Mouse (Mus musculus) midbrain, postnatal 0 days (tissue): ENCODE measurements around the gene Mindy1. TPM values are rescaled to one million over a fixed set of nuclear protein-coding genes. Genes with fewer than 3 reads are reported as not detected.

ENCODE experiments used
- ATAC-seq: fragments of 200-750 bp; cut with Nextera tagmentation; 2 replicates; pipeline ENCODE4 v1.8.0; 2017; ENCODE audit warnings: moderate number of reproducible peaks, mild to moderate bottlenecking, moderate TSS enrichment, moderate library complexity; ENCODE audit not compliant: low FRiP score
- DNase-seq: peaks from one replicate; pipeline ENCODE4 v3.0.0-alpha.2; 2015; ENCODE audit warnings: low spot score
- H3K27ac ChIP-seq: fragments of 300-500 bp; sonication (generic); 2 replicates; pipeline ENCODE4 v1.5.1; 2014; ENCODE audit warnings: low read depth, mild to moderate bottlenecking, low read length, mixed read lengths
- H3K27me3 ChIP-seq: fragments of 300-500 bp; sonication (generic); 2 replicates; pipeline ENCODE4 v1.6.1; 2014; ENCODE audit warnings: low read length, control low read depth, mixed read lengths; ENCODE audit not compliant: insufficient read depth
- H3K36me3 ChIP-seq: fragments of 300-500 bp; sonication (generic); 2 replicates; pipeline ENCODE4 v1.6.1; 2014; ENCODE audit warnings: low read length, control low read depth, mixed read lengths; ENCODE audit not compliant: insufficient read depth
- H3K4me1 ChIP-seq: fragments of 300-500 bp; sonication (generic); 2 replicates; pipeline ENCODE4 v1.6.1; 2014; ENCODE audit warnings: mild to moderate bottlenecking, control low read depth, antibody characterized with exemption, low read length, mixed read lengths; ENCODE audit not compliant: insufficient read depth
- H3K4me2 ChIP-seq: fragments of 300-500 bp; sonication (generic); 2 replicates; pipeline ENCODE4 v1.6.1; 2014; ENCODE audit warnings: low read depth, mild to moderate bottlenecking, low read length, mixed read lengths; ENCODE audit not compliant: poor library complexity, severe bottlenecking
- H3K4me3 ChIP-seq: fragments of 300-500 bp; sonication (generic); 2 replicates; pipeline ENCODE4 v1.5.1; 2014; ENCODE audit warnings: low read depth, mild to moderate bottlenecking, low read length, moderate library complexity
- H3K9ac ChIP-seq: fragments of 300-500 bp; sonication (generic); replicated peaks from 2 replicates; pipeline ENCODE4 v1.6.1; 2014; ENCODE audit warnings: mild to moderate bottlenecking, low read length, moderate library complexity, mixed read lengths; ENCODE audit not compliant: poor library complexity, severe bottlenecking
- H3K9me3 ChIP-seq: fragments of 300-500 bp; sonication (generic); 2 replicates; pipeline ENCODE4 v1.6.1; 2016; ENCODE audit warnings: low read length, control low read depth
- CTCF ChIP-seq: IDR thresholded peaks from 2 replicates; pipeline ENCODE4 v1.5.1; 2016; ENCODE audit warnings: antibody characterized with exemption, mild to moderate bottlenecking
- WGBS: fragments of 180-500 bp; shearing (Covaris S2); extraction: QIAGEN DNeasy Blood & Tissue Kit; methylation state at CpG from one replicate; pipeline ENCODE4 v1.1.7; 2014; 5-methylcytosine and 5-hydroxymethylcytosine counted together
- polyA plus RNA-seq: library from polyadenylated mRNA; unstranded; fragments of >200 nt; fragmentation: Nextera tagmentation; extraction: Ambion mirVana; gene quantifications from 2 replicates; pipeline ENCODE4 v1.2.1, GENCODE M21; 2015
- total RNA-seq: library from RNA; depleted of rRNA; stranded (reverse); fragments of >200 nt; gene quantifications from 2 replicates; pipeline ENCODE4 v1.2.3, GENCODE M21; 2014

The Mindy1 gene
- total and polyA plus RNA-seq, 2 experiments from 2014 or later = 34.8 to 37.1 TPM

- WGBS = 94% methylated on average over 7 of the region's 7 CpGs
- ATAC-seq (no peak), DNase-seq (no peak)
- TF ChIP-seq CTCF = no peak
- H3K4me3 ChIP-seq = no peak overlapping the region
- no peaks in the 10 kb centered on the region for H3K27me3 ChIP-seq
- H3K27ac ChIP-seq = no peak overlapping the region
- no peak overlapping the region for H3K9ac ChIP-seq
- no peaks in the 10 kb centered on the region for H3K4me1 ChIP-seq
- no peaks in the 10 kb centered on the region for H3K9me3 ChIP-seq
- H3K4me2 ChIP-seq = no peak overlapping the region
- peaks cover 13% of the 10 kb centered on the region for H3K36me3 ChIP-seq
Measured at GRCm38 (mm10) chr3:95298018-95298417, 16.9 kb downstream of the Mindy1 start.

DNA sequence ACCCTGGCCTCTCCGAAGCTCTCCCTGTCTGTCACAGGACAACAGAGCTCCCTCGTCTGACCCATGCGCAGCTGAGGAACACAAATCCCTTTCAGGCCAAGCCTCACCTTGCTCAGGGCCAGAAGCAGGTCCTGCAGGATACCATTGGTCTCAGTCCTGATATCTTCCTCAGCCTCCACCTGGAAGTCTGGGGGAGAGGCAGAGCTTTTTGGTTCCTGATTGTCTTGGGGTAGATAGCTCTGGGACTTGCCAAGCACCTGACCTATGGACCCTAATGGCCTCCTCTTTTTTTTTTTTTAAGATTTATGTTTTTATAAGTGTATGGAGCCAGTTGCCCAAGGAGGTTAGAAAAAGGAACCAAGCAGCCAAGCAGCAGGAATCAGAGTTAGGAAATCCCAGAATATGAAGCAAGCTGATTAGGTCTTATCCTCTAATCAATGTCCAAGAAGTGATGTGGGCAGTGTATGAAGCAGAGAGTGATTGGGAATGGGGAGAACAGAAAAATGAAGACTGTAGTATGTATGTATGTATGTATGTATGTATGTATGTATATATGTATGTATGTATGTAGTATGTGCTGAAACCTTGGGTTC is 20.2 kb downstream of the Mindy1 start:
- no peak overlapping the region for H3K4me2 ChIP-seq
- H3K27ac ChIP-seq = no peak overlapping the region
- TF ChIP-seq CTCF = no peak
- no peak overlapping the region for H3K9ac ChIP-seq
- DNase-seq (no peak), ATAC-seq (no peak)
- H3K4me3 ChIP-seq = no peak overlapping the region
- no peaks in the 10 kb centered on the region for H3K36me3 ChIP-seq
- H3K9me3 ChIP-seq = no peaks in the 10 kb centered on the region
- H3K4me1 ChIP-seq = no peaks in the 10 kb centered on the region
- H3K27me3 ChIP-seq = no peaks in the 10 kb centered on the region
- WGBS = 87% methylated on average over 3 of the region's 3 CpGs

DNA sequence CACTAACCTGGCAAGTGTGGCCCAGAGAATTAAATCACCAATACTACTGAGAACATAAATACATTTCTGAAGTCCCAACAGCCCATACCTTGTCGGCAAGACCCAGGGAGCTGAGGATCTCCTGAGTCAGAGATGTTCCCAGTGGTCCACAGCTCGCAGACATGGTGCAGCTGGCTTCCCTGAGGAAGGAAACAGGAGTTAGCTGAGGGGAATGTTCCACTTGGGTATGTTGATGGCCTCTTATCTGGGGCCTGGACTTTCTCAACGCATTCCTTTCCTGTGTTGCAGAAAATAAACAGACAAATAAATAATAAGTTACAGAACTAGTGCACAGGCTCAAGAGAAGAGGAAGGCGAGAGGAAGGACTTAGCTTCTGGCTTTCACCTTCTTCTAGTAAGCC is 25.1 kb downstream of the Mindy1 start:
- Histone ChIP-seq H3K9me3 (no peaks in the 10 kb centered on the region), H3K4me1 (no peaks in the 10 kb centered on the region), H3K4me3 (no peak overlapping the region), H3K4me2 (no peak overlapping the region), H3K27me3 (no peaks in the 10 kb centered on the region), H3K9ac (no peak overlapping the region), H3K36me3 (no peaks in the 10 kb centered on the region), H3K27ac (no peak overlapping the region)
- DNase-seq = no peak
- no peak for ATAC-seq
- WGBS = 84% methylated on average over 4 of the region's 4 CpGs
- no peak for TF ChIP-seq CTCF

GRCm38 (mm10) chr3:95307100-95307499 is 26.0 kb downstream of the Mindy1 start, which contains the start of gene Anxa9:
TSS of gene Anxa9 (minus strand) at chr3:95307176.
- Histone ChIP-seq H3K9me3 (no peaks in the 10 kb centered on the region), H3K27me3 (no peaks in the 10 kb centered on the region), H3K36me3 (no peaks in the 10 kb centered on the region), H3K9ac (no peak within 1 kb of the TSS), H3K4me1 (no peaks in the 10 kb centered on the region), H3K27ac (no peak within 1 kb of the TSS), H3K4me3 (no peak within 1 kb of the TSS), H3K4me2 (no peak within 1 kb of the TSS)
- WGBS = 73% methylated on average over 7 of the region's 7 CpGs
- no peak for TF ChIP-seq CTCF
- no peak for ATAC-seq
- no peak for DNase-seq

DNA sequence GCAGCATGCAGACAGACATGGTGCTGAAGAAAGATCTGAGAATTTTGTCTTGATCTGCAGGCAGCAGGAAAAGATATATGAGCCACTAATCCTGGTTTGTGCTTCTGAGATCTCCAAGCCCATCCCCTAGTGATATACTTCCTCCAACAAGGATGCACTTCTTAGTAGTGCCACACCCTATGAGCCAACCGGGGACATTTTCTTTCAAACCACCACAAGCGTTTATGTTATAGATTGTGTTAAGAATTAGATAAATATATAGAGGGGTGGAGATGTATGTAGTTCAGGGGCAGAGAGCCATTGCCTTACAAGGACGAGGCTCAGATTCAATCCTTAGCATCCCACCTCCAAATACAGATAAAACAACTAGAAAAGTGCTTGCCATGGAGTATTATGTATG is 29.4 kb downstream of the Mindy1 start:
- H3K36me3 ChIP-seq = no peaks in the 10 kb centered on the region
- no peak overlapping the region for H3K4me3 ChIP-seq
- H3K4me2 ChIP-seq = no peak overlapping the region
- H3K4me1 ChIP-seq = no peaks in the 10 kb centered on the region
- H3K27me3 ChIP-seq = no peaks in the 10 kb centered on the region
- H3K27ac ChIP-seq = no peak overlapping the region
- no peak for DNase-seq
- H3K9ac ChIP-seq = no peak overlapping the region
- TF ChIP-seq CTCF = no peak
- no peak for ATAC-seq
- no peaks in the 10 kb centered on the region for H3K9me3 ChIP-seq
- 77% methylated on average over 3 of the region's 3 CpGs for WGBS

DNA sequence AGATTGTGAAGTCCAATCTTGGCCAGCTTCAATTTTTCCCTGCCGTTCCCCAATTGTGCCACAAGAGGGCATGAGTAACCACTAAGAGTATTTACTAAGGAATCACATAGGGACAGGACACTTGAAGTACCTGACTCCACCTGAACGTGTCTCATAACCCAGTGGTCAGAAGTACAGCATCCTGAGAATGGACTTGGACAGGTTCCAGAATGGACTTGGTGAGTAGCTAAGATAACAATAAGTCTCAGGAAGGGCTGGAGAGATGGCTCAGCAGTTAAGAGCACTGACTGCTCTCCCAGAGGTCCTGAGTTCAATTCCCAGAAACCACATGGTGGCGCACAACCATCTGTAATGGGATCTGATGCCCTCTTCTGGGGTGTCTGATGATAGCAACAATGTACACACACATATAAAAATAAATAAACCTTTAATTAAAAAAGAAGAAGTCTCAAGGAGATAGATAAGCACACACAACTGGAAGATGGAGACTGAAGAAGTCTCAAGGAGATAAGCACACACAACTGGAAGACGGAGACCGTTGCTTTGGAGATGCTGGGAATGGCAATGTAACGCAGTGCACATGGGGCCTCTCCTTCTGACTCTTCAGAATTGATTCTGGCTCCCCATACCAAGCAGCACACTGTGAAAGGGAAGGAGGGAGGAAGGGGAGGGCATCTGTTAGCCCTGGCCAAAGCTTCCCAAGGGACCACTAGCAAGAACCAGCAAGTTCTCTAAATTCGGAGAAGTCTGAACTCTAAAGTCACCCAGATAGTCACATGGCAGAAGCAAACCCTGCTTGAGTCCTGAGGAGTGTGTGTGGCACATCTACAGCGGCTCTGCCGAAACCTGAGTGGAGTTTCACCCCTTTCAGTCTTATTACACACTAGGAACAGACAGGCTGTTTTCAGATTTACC is 30.1 kb downstream of the Mindy1 start:
- H3K27ac ChIP-seq = no peak overlapping the region
- peak; percentile 80 for TF ChIP-seq CTCF
- no peak overlapping the region for H3K4me2 ChIP-seq
- DNase-seq (peak; percentile 78), ATAC-seq (no peak)
- H3K9ac ChIP-seq = no peak overlapping the region
- no peaks in the 10 kb centered on the region for H3K27me3 ChIP-seq
- H3K36me3 ChIP-seq = no peaks in the 10 kb centered on the region
- 68% methylated on average over 9 of the region's 9 CpGs for WGBS
- no peaks in the 10 kb centered on the region for H3K9me3 ChIP-seq
- 0 out of 2 replicates have a peak, but pooled peaks cover 2% of the 10 kb centered on the region for H3K4me1 ChIP-seq
- no peak overlapping the region for H3K4me3 ChIP-seq
